Mouse (Mus musculus) cerebellum, adult 18-20 months (tissue): ENCODE results near the gene Bglap2.

Experiments
- DNase-seq, 2 experiments: peaks; one replicate each; pipeline ENCODE4 v3.0.0; 2021

Bglap2 gene

DNA sequence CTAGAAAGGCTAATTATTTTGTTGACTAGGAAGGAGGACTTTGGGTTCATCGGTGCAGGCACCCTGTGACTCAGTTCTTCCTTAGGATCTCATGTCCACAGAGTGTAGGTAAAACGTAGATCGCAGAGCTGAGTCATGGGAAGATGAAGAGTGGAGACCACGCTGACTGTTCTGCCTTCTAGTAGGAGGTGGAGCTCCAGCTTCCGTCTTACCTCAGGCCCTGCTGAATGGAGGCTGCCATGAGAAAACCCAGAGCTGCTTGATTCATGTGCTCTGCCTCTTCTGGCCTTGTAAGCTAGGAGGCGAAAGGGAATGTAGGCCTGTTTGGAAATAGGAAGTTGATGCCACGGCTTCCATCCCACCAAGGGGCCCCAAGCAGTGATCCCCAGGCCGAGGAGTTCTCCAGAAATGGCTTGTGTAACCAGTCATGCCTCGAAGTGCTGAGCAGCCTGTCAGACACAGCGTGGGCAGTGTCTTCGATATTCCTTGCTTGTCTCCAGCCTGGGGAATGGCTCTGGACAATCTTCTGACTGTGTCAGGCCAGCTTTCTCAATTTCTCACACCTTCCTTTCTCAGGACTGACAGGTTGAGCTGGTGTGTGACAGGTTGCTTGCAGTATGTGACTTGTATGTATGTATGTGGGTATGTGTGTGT, 41.0 kb downstream of the Bglap2 start:
- DNase-seq = no peak

DNA sequence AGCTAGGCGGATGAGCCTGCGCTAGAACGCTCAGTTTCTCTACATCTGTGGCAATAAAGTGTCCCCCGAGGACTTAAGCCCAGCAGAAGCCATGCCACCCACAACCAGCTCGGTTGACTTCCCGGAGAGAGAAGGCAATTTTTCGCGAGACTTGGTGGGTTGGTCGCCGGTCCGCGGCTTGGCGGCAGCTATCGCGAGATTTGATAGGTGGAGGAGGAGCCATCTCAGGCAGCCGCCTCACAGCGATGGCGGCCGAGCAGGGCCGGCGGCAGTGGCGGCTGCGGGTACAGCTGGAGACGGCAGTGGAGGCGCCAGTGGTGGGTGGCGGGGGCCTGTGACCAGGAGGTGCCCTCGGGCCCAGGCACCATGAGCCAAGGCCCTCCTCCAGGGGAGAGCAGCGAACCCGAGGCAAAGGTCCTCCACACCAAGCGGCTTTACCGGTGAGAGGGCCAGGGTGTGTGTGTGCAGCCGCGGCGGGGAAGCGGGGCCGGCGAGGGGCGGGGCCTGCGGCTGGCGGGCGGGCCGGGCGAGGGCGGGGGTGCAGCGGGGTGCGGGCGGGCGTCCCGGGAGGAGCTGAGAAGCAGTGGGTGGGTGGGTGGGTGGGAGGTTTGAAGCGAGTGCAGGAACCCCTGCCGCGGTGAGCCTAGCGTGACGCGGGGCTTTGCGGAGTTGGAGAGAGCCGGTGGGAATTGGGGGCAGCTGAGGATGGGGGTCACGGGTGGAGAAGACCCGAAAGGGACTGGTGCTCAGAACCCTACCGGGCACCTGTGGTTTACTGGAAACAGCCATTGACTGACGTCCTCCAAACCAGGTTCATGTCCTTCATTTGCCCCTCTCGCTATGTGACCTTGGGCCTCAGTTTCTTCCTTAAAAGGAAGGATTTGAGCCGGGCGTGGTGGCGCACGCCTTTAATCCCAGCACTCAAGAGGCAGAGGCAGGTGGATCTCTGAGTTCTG, 42.2 kb downstream of the Bglap2 start, which contains the start of the genes Tmem79 and Smg5:
Tmem79 (minus strand) TSS at position 91 of the 956 bp plus-strand sequence.
Smg5 (plus strand) TSS at position 203 of the 956 bp plus-strand sequence.
- peak; percentile 95 for DNase-seq

DNA sequence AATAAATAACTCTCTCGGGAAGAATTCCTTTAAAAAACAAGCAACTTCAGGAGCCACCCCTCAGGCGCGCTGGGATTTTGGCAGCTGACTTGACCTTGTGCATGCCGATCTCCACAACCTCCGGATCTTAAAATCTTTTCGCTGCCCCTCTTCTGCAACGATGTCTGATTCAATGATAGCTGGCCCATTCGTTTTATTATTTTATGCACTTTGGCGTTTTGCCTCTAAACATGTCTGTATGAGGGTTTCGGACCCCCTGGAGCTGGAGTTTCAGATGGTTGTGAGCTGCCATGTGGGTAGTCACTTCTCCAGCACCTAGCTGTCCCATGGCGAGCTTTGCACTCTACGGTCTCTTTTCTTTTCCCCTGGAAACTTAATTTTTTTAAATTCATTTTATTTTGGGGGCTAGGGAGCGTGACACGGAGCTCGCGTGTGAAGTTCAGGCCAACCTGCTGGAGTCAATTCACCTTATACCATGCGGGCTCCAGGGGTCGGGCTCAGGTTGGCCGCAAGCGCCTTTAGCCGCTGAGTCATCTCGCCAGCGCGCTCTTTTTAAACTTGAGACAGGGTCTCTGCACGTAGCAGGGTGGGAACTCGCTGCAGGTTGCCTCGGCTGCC, 43.0 kb downstream of the Bglap2 start:
- DNase-seq = peak in 1 of 2 experiments; percentile 14

DNA sequence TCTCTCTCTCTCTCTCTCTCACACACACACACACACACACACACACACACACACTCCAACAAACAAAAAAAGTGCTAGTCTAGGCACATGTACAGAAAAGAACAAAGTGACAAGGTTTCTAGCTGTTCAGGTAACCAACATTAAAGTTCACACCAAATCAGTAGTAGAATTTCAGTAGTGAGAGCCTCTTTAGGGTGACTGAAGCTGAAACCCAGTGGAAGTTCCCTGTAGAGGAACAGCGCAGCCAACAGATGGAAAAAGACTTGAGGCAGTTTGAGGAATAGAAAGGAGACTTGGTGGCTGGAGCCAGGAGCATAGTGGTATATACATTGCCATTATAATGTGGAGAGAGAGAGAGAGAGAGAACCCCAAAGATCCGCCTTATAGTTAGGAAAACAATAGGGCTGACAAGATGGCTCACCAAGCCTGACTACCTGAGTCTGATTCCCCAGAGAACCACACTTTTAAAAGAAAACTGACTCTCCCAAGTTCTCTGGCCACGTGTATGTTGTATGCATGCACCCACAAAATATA, 43.5 kb downstream of the Bglap2 start:
- DNase-seq = no peak

DNA sequence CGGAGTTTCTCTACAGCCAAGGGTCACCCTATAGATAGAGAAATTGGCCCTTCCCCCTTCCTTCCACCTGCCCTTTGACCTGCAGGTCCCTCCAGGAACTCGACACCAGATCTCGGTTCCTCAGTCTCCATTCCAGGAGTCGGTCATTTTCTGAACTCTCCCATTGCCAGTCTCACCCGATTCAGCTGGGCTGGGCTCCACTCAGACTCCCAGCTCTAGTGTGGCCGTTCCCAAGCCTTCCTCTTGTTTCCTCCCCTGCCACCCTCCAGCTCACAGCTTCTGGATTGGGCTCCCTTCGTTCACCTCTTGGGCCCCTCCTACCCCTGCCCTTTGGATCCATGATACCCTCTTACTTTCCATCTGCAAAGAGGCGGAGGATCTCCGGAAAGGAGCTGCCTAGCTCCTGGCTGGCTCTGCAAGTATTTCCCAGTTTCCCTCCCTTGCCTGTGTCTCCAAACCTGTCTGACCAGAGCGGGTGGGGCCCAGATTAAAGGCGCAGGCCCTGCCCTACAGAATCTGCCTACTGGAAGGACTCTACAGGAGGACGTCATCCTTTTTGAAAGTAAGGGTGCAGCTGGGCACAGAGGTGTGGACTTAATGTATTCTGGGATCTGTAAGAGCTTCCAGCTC, 44.4 kb downstream of the Bglap2 start:
- no peak for DNase-seq

DNA sequence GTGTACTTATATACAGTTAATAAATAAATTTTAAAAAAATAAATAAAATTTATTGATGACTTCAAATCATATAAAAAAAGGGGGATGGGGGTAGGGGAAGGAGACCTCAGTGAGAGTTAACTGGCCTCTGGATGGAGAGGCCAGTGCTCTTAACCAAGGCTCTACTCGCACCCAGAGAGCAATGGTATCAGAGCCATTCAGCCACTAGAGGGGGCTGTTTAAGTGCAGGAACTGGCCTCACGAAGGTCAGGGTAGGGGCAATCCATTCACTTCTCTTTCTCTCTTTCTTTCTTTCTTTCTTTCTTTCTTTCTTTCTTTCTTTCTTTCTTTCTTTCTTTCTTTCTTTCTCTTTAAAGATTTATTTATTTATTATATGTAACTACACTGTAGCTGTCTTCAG, 47.2 kb downstream of the Bglap2 start:
- DNase-seq = peak; percentile 47 to 58

DNA sequence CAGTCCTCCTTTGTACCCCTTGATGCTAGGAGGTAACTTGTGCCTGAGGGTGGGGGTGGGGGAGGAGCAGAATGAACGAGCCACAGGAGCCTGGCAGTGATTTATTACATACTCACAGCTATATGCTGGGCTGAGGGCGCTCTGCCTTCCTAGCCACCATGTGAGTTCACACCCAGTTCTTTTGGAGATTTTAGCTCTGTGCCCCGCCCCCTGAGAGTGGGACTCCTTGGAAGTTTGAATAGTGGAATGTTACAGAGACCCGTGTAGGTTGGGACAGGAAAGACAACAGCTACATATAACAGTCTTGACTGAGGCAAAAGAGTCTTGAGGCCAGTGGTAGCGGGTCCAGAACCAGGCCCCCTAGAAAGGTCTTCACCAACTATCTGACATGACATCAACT, 49.5 kb downstream of the Bglap2 start:
- DNase-seq = no peak
